Mouse (Mus musculus) G1E (cell line): Measurements from ENCODE around the gene Sectm1a. TPM values are rescaled to one million over a fixed set of nuclear protein-coding genes. Genes with fewer than 3 reads are reported as not detected.

Experiments
- ATAC-seq: 2 replicates; pipeline ENCODE4 v1.8.0; 2016; ENCODE audit warnings: mild to moderate bottlenecking; ENCODE audit not compliant: insufficient number of reproducible peaks, poor library complexity, low FRiP score, severe bottlenecking; ENCODE audit errors: extremely low read depth
- DNase-seq: peaks from one replicate; pipeline ENCODE4 v3.0.0; 2012; ENCODE audit warnings: low spot score
- H3K27me3 ChIP-seq: 2 replicates; pipeline ENCODE4 v1.6.1; 2012; ENCODE audit warnings: mild to moderate bottlenecking, low read length, inconsistent platforms; ENCODE audit not compliant: insufficient read depth
- H3K36me3 ChIP-seq: replicated peaks from 2 replicates; pipeline ENCODE3; 2012; ENCODE audit warnings: mild to moderate bottlenecking, inconsistent platforms
- H3K4me1 ChIP-seq: 2 replicates; pipeline ENCODE4 v1.6.1; 2012; ENCODE audit warnings: low read depth, low read length, inconsistent platforms, mixed read lengths; ENCODE audit not compliant: insufficient read depth
- H3K4me3 ChIP-seq: 2 replicates; pipeline ENCODE4 v1.5.1; 2012; ENCODE audit warnings: low read depth, mild to moderate bottlenecking, inconsistent platforms, low read length, moderate library complexity, mixed read lengths
- H3K9me3 ChIP-seq: replicated peaks from 2 replicates; pipeline ENCODE4 v1.6.1; 2012; ENCODE audit warnings: inconsistent platforms
- CTCF ChIP-seq: IDR thresholded peaks from 2 replicates; pipeline ENCODE4 v1.5.1; 2012; ENCODE audit warnings: low read depth, low read length, inconsistent platforms, mixed read lengths
- GATA1 ChIP-seq: IDR thresholded peaks from 2 replicates; pipeline ENCODE4 v1.6.1; 2012; ENCODE audit warnings: borderline replicate concordance, low read length, inconsistent platforms, mixed read lengths
- GATA2 ChIP-seq: IDR thresholded peaks from 2 replicates; pipeline ENCODE4 v1.6.1; 2012; ENCODE audit warnings: low read depth, low read length, inconsistent platforms, borderline replicate concordance
- POLR2AphosphoS5 ChIP-seq: IDR thresholded peaks from 2 replicates; pipeline ENCODE4 v1.6.1; 2012; ENCODE audit warnings: low read depth, low read length, inconsistent platforms; ENCODE audit not compliant: insufficient replicate concordance
- TAL1 ChIP-seq: conservative IDR thresholded peaks from 2 replicates; pipeline ENCODE4 v1.6.1; 2012; ENCODE audit warnings: low read depth, low read length, inconsistent platforms, mixed read lengths
- polyA plus RNA-seq: library from polyadenylated mRNA; stranded (reverse); fragments of >175 nt; gene quantifications from 2 replicates; pipeline ENCODE4 v1.2.3, GENCODE M21; 2012
- total RNA-seq, 2 experiments: library from RNA; stranded (forward) in 1 of 2; stranded (reverse) in 1 of 2; fragments of 200-1000 nt in 1 of 2; fragments of >200 nt in 1 of 2; fragmentation: Nextera tagmentation in 1 of 2; gene quantifications; 2 replicates each; pipeline ENCODE4 v1.2.3; 2014 to 2017

Gene Sectm1a
- total RNA-seq (2014; fragmentation: Nextera tagmentation) (not detected in 2 replicates), total RNA-seq (2017) (0.38 TPM in 1 of 2 replicates, not detected in the other), polyA plus RNA-seq (not detected in 2 replicates)

DNA sequence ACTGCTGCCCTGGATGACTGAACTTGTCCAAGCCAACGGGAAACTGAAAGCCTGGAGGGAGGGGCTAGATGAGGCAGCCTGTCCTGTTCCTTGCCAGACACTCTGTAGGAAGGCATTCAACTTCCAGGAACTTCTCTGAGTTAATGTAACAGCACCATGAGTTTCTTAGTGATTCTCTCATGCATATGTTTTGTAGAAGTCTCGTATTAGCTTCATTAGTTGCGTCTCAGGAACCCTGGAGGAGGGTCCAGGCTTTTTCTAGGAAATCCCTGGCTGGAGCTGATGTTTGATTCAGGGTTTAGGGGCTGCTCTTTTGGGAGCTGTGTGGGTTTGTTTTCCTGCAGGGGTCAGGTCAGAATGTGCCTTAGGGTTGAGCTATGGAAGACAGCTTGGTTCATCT lies at the start of gene Sectm1a:
TSS of gene Sectm1a (minus strand) at position 101 of the 400 bp plus-strand sequence.
- no peaks in the 10 kb centered on the region for H3K9me3 ChIP-seq
- DNase-seq (no peak), ATAC-seq (no peak)
- peaks cover 7% of the 10 kb centered on the region for H3K4me1 ChIP-seq
- peaks cover 19% of the 10 kb centered on the region for H3K27me3 ChIP-seq
- no peak for TF ChIP-seq POLR2AphosphoS5
- TF ChIP-seq GATA1, result no peak
- TF ChIP-seq CTCF, result no peak
- TF ChIP-seq GATA2, result no peak
- no peak for TF ChIP-seq TAL1
- no peaks in the 10 kb centered on the region for H3K36me3 ChIP-seq
- no peak within 1 kb of the TSS for H3K4me3 ChIP-seq

DNA sequence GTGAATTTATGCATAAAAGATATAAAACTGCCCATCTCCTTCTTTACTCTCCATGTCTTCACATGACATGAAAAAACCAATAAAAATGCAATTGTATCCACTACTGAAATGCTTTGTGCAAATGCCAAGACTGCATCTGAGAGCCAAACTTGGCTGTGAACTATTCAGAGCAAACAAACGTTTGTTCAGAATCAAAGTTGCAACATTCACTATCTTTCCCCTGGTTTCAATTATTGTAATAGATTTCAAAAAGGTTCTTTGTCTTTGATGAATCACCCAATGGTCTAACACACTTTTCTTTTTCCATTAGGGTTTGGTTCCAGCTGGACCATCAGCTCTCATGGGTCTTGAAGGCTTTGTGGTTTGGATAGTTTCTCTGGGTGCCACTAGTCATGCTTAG lies 48.6 kb upstream of the Sectm1a start:
- Histone ChIP-seq H3K36me3 (no peaks in the 10 kb centered on the region), H3K4me1 (peaks cover 10% of the 10 kb centered on the region), H3K27me3 (peaks cover 4% of the 10 kb centered on the region), H3K9me3 (no peaks in the 10 kb centered on the region), H3K4me3 (no peak overlapping the region)
- ATAC-seq (no peak), DNase-seq (no peak)
- TF ChIP-seq POLR2AphosphoS5 (no peak), TAL1 (no peak), GATA2 (no peak), GATA1 (no peak), CTCF (no peak)

DNA sequence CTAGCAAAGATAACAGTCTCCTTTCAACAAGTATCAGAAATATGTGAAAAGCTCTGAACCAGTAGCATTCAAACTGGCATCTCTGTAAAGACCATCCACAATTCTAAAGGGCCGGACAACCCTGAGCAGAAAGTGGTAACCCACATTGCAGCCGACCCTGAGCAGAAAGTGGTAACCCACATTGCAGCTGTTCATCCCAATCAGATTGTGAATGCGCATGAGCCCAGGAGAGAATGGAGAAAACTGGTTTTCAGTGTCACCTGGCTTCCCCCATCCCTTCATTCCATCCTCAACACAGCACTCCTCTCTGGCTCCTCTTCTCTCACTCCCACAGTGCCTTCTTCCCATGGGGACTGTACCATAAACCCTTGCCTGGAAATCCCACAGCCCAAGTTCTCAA lies 46.4 kb upstream of the Sectm1a start:
- TF ChIP-seq TAL1, result no peak
- TF ChIP-seq CTCF, result no peak
- no peak for TF ChIP-seq GATA1
- no peak for TF ChIP-seq GATA2
- TF ChIP-seq POLR2AphosphoS5, result no peak
- DNase-seq (no peak), ATAC-seq (no peak)
- Histone ChIP-seq H3K4me1 (peaks cover 27% of the 10 kb centered on the region), H3K4me3 (no peak overlapping the region), H3K27me3 (peaks cover 4% of the 10 kb centered on the region), H3K36me3 (no peaks in the 10 kb centered on the region), H3K9me3 (no peaks in the 10 kb centered on the region)

DNA sequence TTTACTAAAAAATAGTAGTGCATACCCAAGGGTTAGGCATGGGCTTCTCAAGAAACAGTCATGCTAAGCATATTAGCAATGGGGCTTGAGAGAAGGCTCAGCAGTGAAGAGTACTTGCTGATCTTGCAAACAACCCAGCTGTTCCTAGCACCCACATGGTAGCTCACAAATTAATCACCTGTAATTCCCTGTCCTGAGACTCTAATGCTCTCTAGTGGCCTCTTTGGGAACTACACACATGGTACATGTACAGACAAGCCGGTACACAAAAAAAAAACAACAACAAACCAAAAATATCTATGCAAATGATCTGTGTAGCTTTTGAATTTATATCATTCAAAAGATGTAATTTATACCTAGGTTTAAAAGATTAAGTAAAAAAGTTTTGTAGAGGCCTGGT lies 45.4 kb upstream of the Sectm1a start:
- TF ChIP-seq GATA1, result no peak
- peak; percentile 37; the same call in 1 of the 2 replicates for TF ChIP-seq CTCF
- H3K36me3 ChIP-seq, result no peaks in the 10 kb centered on the region
- H3K4me3 ChIP-seq, result no peak overlapping the region
- ATAC-seq (0 out of 2 replicates have a peak, but pooled peaks have one; percentile 28), DNase-seq (no peak)
- H3K9me3 ChIP-seq, result no peaks in the 10 kb centered on the region
- H3K4me1 ChIP-seq, result peaks cover 37% of the 10 kb centered on the region
- peaks cover 4% of the 10 kb centered on the region for H3K27me3 ChIP-seq

DNA sequence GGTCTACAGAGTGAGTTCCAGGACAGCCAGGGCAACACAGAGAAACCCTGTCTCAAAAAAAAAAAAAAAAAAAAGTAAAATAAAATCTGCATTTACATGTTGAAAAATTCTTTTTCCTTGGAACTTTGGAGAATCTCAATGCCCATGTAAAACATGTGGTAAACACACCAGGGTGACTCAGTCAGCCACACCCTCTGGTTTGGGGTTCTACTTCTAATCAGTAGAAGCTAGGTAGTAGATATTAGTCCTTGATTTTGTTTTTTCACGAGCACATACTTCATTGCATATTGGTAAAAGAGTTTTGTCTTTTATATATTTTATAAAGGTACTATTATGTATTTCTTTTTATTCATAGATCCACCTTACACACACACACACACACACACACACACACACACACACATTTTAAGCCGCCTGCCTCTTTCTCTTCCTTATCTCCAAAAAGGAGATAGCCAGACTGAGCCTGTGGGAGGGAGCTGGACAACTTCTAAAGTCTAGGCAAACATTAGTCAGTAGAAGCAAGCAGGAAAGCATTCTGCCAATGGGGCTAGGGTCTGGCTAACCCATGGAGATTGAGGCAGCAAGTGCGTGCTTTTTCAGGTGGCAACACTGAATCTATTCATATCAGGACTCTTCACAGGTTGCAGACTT lies 44.6 kb upstream of the Sectm1a start:
- no peak for ATAC-seq
- Histone ChIP-seq H3K4me3 (no peak overlapping the region), H3K9me3 (no peaks in the 10 kb centered on the region), H3K36me3 (no peaks in the 10 kb centered on the region), H3K27me3 (peaks cover 4% of the 10 kb centered on the region), H3K4me1 (peaks cover 43% of the 10 kb centered on the region)
- no peak for DNase-seq
- TF ChIP-seq POLR2AphosphoS5, result no peak

DNA sequence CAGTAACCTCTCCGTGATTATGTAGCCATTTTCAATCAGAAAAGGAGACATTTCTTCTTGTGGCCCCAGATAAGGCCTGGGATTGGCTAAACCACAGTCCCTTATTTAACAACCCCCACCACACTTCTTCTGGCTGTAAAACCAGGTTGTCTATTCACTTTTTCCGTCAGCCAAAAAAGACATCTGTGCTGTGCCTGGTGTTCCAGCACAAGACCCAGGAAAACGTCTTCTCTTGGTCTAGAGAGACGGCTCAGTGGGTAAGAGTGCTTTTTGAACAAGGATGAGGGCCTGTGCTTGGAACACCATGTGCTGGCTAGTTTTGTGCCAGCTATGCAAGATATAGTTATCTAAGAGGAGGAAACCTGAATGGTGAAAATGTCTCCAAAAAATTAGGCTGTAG lies 42.4 kb upstream of the Sectm1a start:
- H3K27me3 ChIP-seq, result no peaks in the 10 kb centered on the region; the same call in 1 of the 2 replicates
- DNase-seq (no peak), ATAC-seq (no peak)
- peaks cover 43% of the 10 kb centered on the region for H3K4me1 ChIP-seq
- no peak overlapping the region for H3K4me3 ChIP-seq
- no peaks in the 10 kb centered on the region for H3K9me3 ChIP-seq
- H3K36me3 ChIP-seq, result no peaks in the 10 kb centered on the region
- TF ChIP-seq TAL1 (no peak), CTCF (no peak), POLR2AphosphoS5 (no peak), GATA1 (no peak), GATA2 (no peak)
